Mouse (Mus musculus) cerebellum, adult 2 months (tissue): Measurements from ENCODE around the gene Cmtm1.

Source experiments
- CTCF ChIP-seq: fragments of 200-500 bp; IDR thresholded peaks from 2 replicates; pipeline ENCODE4 v1.5.1; 2011; ENCODE audit warnings: low read depth, mild to moderate bottlenecking, control low read depth, low read length, moderate library complexity, borderline replicate concordance; ENCODE audit not compliant: insufficient read depth
- POLR2A ChIP-seq: fragments of 200-500 bp; IDR thresholded peaks from 2 replicates; pipeline ENCODE4 v1.6.1; 2011; ENCODE audit warnings: low read length, control low read depth, borderline replicate concordance; ENCODE audit not compliant: insufficient read depth

DNA sequence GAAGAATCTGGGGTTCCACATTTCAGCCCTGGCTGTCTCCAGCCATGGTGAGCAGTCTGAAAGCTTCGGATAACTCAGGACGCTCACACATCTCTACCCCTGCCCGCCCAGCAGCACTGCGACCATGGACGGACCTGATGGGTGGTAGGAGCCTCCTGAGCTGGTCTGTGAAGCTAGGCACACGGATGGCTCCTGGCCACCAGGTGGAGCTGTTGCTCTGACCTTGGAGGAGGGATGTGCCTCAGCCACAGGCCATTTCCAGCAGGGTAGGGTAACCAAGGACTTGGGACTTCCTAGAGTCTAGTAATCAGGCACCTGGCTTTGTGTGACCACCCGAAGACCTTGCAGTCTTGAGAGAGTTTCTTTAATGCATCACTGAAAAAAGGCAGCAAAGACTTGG lies 34.0 kb upstream of the Cmtm1 start:
- no peak for TF ChIP-seq POLR2A
- peak; percentile 100 for TF ChIP-seq CTCF
